Mouse (Mus musculus) testis, adult 2 months (tissue): ENCODE data around the gene Gm21974. TPM values are rescaled to one million over a fixed set of nuclear protein-coding genes. Genes with fewer than 3 reads are reported as not detected.

Experiments
- H3K27ac ChIP-seq: fragments of 200-500 bp; 2 replicates; pipeline ENCODE4 v1.5.1; 2012; ENCODE audit warnings: low read depth, low read length; ENCODE audit not compliant: control insufficient read depth, insufficient read depth
- H3K27me3 ChIP-seq: fragments of 200-500 bp; 2 replicates; pipeline ENCODE4 v1.6.1; 2012; ENCODE audit warnings: mild to moderate bottlenecking, low read length, moderate library complexity; ENCODE audit not compliant: control insufficient read depth, insufficient read depth
- H3K36me3 ChIP-seq: fragments of 200-500 bp; 2 replicates; pipeline ENCODE4 v1.6.1; 2012; ENCODE audit warnings: mild to moderate bottlenecking, low read length; ENCODE audit not compliant: control insufficient read depth, insufficient read depth
- H3K4me1 ChIP-seq: fragments of 200-500 bp; 2 replicates; pipeline ENCODE4 v1.6.1; 2012; ENCODE audit warnings: low read length; ENCODE audit not compliant: control insufficient read depth, insufficient read depth
- H3K4me3 ChIP-seq: fragments of 200-500 bp; 2 replicates; pipeline ENCODE4 v1.5.1; 2012; ENCODE audit warnings: low read depth, mild to moderate bottlenecking, low read length, moderate library complexity, mixed read lengths; ENCODE audit not compliant: control insufficient read depth
- CTCF ChIP-seq: fragments of 200-500 bp; IDR thresholded peaks from 2 replicates; pipeline ENCODE4 v1.5.1; 2012; ENCODE audit warnings: low read depth, mild to moderate bottlenecking, inconsistent platforms, low read length, moderate library complexity; ENCODE audit not compliant: control insufficient read depth, insufficient read depth, insufficient replicate concordance
- POLR2A ChIP-seq: fragments of 200-500 bp; IDR thresholded peaks from 2 replicates; pipeline ENCODE4 v1.6.1; 2012; ENCODE audit warnings: low read depth, mild to moderate bottlenecking, inconsistent platforms, low read length, moderate library complexity; ENCODE audit not compliant: control insufficient read depth
- polyA plus RNA-seq: library from polyadenylated mRNA; depleted of rRNA; stranded (reverse); fragments of >200 nt; gene quantifications from 2 replicates; pipeline ENCODE4 v1.2.3, GENCODE M21; 2012

The Gm21974 gene
- polyA plus RNA-seq, 1 experiment, result not detected

DNA sequence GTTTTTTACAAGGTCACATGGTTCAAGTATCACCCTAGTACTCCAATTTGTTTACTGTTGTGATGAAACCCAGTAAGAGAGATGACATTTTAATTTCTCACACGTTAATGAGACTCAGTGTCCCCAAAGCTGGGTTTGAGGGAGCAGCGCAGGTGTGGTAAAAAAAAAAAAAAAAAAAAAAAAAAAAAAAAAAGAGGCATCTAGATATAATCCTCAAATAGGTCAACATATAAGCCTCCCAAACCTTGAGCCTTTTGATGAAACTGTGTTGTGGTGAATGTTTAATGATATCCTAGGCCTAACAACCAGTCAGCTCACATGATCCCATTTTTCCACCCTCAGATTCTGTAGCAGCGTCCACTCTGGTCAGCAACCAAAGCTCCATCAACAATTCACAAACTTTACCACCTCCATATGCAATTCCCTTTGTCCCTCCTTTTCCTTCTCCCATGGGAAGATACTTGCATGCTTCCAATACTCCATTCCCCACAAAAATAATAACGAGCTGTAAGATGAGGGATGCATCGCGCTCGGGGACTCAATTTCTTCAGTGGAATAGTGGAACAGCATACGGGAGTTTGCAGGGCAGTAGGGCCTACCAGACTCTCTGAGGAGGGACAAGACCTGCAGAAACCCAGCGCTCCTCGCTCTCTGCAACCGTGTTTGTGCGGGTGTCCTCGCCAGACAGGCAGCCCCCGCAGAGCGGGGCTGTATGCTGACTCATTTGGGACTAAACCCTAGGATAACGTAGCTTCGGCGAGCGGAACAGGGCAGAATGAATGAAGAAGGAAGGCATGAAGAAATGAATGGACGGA lies 20.2 kb downstream of the Gm21974 start:
- no peak for TF ChIP-seq CTCF
- no peak for TF ChIP-seq POLR2A
- peaks cover 6% of the 10 kb centered on the region for H3K4me1 ChIP-seq
- peaks cover 3% of the 10 kb centered on the region for H3K36me3 ChIP-seq
- no peaks in the 10 kb centered on the region for H3K27me3 ChIP-seq
- H3K4me3 ChIP-seq, result peak overlapping the region; percentile 100
- peak overlapping the region; percentile 71 for H3K27ac ChIP-seq

DNA sequence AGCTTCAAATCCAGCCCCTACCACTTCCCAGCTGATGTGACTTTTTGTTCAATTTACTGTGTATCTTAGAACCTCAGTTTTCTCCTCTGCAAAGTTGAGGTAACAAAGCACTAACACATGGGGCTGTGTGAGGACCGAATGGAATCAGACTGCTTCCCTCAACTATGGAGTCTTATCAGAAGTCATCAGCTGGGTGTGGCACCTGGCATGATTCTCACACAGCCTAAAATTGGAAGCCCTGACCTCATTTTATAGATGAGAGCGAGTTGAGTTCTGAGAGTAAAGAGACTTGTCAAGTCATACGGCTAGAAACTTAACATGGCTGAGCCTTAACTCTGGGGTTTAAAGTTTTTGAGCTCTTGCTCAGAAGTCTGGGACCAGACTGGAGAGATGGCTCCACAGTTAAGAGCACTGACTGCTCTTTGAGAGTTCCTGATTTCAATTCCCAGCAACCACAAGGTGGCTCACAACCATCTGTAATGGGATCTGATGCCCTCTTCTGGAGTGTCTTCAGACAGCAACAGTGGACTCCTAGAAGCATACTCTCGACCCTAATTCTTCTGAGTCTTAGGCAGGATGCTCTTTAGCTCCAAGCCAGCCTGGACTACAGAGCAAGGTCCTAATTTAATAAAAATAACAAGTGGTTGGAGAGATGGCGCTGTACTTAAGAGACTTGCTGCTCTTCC lies 25.0 kb downstream of the Gm21974 start:
- no peaks in the 10 kb centered on the region for H3K36me3 ChIP-seq
- H3K4me1 ChIP-seq, result peaks cover 7% of the 10 kb centered on the region
- H3K27me3 ChIP-seq, result no peaks in the 10 kb centered on the region
- no peak overlapping the region for H3K4me3 ChIP-seq
- TF ChIP-seq POLR2A, result no peak
- no peak for TF ChIP-seq CTCF
- H3K27ac ChIP-seq, result no peak overlapping the region

DNA sequence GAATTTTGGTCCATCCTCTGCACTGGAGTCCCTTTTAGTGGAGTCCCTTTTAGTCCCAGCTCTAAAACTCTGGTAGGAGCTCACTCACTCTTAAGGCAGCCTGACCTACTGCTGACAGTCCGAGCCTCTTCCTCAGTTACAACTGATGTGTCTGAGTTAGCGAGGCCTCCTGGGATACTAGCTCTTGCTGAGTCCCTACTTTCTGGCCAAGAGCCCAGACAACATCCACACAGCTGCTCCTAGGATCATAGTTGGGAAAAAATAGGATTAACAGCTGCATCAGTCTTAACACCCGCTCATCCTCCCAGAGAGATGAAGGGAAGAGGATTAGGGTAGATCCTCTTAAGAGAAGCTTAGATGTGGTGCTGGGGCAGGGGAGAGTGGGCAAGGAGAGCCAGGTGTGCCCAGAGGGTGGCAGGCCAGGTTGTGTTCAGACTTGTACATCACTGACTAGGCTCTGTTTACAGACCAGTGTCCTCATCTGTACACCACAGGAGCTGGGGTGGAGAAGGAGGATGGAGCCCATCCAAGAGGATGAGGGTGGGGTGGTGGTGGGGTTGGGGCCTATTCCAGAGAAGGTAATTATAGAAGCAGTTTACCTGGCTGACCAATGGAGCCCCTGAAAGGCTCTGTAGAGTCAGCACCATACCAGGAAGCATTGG lies 26.0 kb downstream of the Gm21974 start:
- Histone ChIP-seq H3K4me1 (peaks cover 2% of the 10 kb centered on the region; the same call in 1 of the 2 replicates), H3K27me3 (no peaks in the 10 kb centered on the region), H3K36me3 (no peaks in the 10 kb centered on the region), H3K4me3 (no peak overlapping the region), H3K27ac (no peak overlapping the region)
- no peak for TF ChIP-seq POLR2A
- no peak for TF ChIP-seq CTCF

DNA sequence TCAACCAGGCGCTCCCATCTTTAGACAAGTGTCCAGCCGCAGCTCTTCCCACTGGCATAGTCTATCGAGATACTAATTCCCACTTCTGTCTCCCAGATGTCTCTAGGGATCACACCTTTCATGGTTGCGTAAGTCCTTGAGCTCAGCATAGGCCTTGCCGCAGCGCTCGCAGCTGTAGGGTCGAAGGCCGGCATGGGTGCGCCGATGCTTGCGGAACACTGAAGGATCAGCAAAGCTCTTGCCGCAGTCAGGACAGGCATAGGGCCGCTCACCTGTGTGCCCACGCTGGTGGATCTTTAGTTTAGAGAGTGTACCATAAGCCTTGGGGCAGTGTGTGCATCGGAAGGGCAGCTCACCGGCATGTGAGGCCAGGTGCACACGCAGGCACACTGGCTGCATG lies 27.6 kb downstream of the Gm21974 start:
- H3K27me3 ChIP-seq, result no peaks in the 10 kb centered on the region
- peaks cover 2% of the 10 kb centered on the region; the same call in 1 of the 2 replicates for H3K4me1 ChIP-seq
- no peak overlapping the region for H3K27ac ChIP-seq
- TF ChIP-seq CTCF (no peak), POLR2A (no peak)
- no peak overlapping the region for H3K4me3 ChIP-seq
- no peaks in the 10 kb centered on the region for H3K36me3 ChIP-seq

DNA sequence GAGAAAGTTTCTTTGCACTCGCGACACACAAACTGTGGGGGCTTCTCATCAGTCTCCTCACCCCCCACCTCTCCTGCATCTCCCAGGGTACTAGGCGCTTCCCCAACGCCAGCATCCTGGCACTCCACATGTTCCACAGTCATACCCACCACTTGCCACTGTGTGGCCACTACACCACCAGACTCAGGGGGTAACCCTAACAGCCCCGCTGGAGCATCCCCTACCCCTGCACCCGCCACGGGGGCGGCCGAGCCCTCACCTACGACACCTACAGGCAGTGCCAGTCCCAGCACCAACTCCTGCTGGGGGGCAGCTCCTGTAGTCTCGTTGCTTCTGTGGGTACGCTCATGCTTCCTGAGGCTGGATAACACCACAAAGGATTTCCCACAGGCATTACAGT lies 28.8 kb downstream of the Gm21974 start:
- H3K4me1 ChIP-seq, result peaks cover 2% of the 10 kb centered on the region; the same call in 1 of the 2 replicates
- no peaks in the 10 kb centered on the region for H3K36me3 ChIP-seq
- no peak overlapping the region for H3K4me3 ChIP-seq
- H3K27ac ChIP-seq, result no peak overlapping the region
- TF ChIP-seq POLR2A (no peak), CTCF (no peak)
- H3K27me3 ChIP-seq, result no peaks in the 10 kb centered on the region

DNA sequence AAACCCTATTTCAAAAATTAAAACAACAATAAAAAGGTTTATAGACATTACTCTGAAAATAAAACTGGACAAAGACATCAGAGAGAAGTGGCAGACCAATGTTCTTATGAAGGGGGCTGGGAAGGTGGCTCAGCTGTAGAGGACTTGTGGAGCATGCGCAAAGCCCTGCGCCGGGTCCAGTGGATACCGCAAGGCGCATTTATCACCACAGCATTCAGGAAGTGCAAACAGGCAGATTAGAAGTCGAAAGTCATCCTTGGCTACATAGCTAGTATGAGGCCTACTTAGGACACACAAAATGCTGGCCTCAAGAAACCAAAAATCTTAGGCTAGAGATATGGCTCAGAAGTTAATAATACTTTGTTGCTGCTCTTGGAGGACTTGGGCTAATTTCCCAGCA lies 37.0 kb downstream of the Gm21974 start:
- Histone ChIP-seq H3K27me3 (no peaks in the 10 kb centered on the region), H3K4me3 (no peak overlapping the region), H3K27ac (no peak overlapping the region), H3K4me1 (no peaks in the 10 kb centered on the region), H3K36me3 (no peaks in the 10 kb centered on the region)
- TF ChIP-seq CTCF, result no peak
- no peak for TF ChIP-seq POLR2A

DNA sequence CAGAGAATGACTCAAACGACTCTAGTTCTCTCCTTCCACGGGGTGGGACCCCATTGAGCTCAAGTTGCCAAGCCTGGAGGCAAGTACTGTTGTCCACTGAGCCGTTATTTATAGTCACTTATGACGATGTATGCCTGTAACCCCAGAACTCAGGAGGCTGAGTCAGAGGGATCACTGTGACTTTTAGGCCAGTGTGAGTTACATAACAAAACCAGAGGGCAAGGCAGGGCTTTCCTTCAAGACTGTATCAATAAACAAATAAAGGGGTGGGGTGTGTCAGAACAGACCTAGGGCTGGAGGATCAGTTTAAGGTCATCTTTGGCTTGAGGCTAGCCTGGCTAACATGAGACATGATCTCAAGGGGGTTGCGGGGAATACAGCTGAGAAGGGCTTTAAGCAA lies 44.3 kb downstream of the Gm21974 start:
- Histone ChIP-seq H3K4me3 (no peak overlapping the region), H3K27ac (no peak overlapping the region), H3K27me3 (no peaks in the 10 kb centered on the region), H3K4me1 (no peaks in the 10 kb centered on the region), H3K36me3 (no peaks in the 10 kb centered on the region)
- TF ChIP-seq CTCF, result no peak
- no peak for TF ChIP-seq POLR2A
